Mouse (Mus musculus) forebrain, embryonic 15.5 days (tissue): ENCODE data around the gene Gaa. TPM values are rescaled to one million over a fixed set of nuclear protein-coding genes. Genes with fewer than 3 reads are reported as not detected.
A peak's percentile ranks its signal among the peaks of the same experiment; 100 is the strongest.
"Not testable (repeated sequence)": the region's sequence is repeated elsewhere in the genome, so short reads cannot be mapped to it uniquely, and the experiment has no call there.

ENCODE experiments used
- ATAC-seq: fragments of 200-750 bp; cut with Nextera tagmentation; replicated peaks from 2 replicates; pipeline ENCODE4 v1.8.0; 2017; ENCODE audit warnings: mild to moderate bottlenecking, moderate TSS enrichment, moderate library complexity
- H3K27ac ChIP-seq: fragments of 300-500 bp; sonication (generic); replicated peaks from 2 replicates; pipeline ENCODE4 v1.5.1; 2015; ENCODE audit warnings: mild to moderate bottlenecking, inconsistent platforms
- H3K27me3 ChIP-seq: fragments of 300-500 bp; sonication (generic); 2 replicates; pipeline ENCODE4 v1.6.1; 2015; ENCODE audit warnings: inconsistent platforms
- H3K36me3 ChIP-seq: fragments of 300-500 bp; sonication (generic); 2 replicates; pipeline ENCODE4 v1.6.1; 2015; ENCODE audit warnings: mild to moderate bottlenecking, inconsistent platforms
- H3K4me1 ChIP-seq: fragments of 300-500 bp; sonication (generic); 2 replicates; pipeline ENCODE4 v1.6.1; 2015; ENCODE audit warnings: inconsistent platforms
- H3K4me2 ChIP-seq: fragments of 300-500 bp; sonication (generic); replicated peaks from 2 replicates; pipeline ENCODE4 v1.6.1; 2015; ENCODE audit warnings: mild to moderate bottlenecking, inconsistent platforms
- H3K4me3 ChIP-seq: fragments of 300-500 bp; sonication (generic); 2 replicates; pipeline ENCODE4 v1.5.1; 2015; ENCODE audit warnings: mild to moderate bottlenecking, inconsistent platforms
- H3K9ac ChIP-seq: fragments of 300-500 bp; sonication (generic); replicated peaks from 2 replicates; pipeline ENCODE4 v1.6.1; 2015; ENCODE audit warnings: mild to moderate bottlenecking, inconsistent platforms
- H3K9me3 ChIP-seq: fragments of 300-500 bp; sonication (generic); 2 replicates; pipeline ENCODE4 v1.6.1; 2016; ENCODE audit warnings: inconsistent platforms
- WGBS: fragments of 180-500 bp; shearing (Covaris S2); methylation state at CpG from one replicate; pipeline ENCODE4 v1.1.7; 2015; ENCODE audit warnings: mixed read lengths; 5-methylcytosine and 5-hydroxymethylcytosine counted together
- polyA plus RNA-seq: library from polyadenylated mRNA; unstranded; fragments of >200 nt; fragmentation: Nextera tagmentation; extraction: Ambion mirVana; gene quantifications from 2 replicates; pipeline ENCODE4 v1.2.1, GENCODE M21; 2015

Gaa gene
- polyA plus RNA-seq, 1 experiment from 2014 or later: 49.8 TPM

- not testable (repeated sequence) for ATAC-seq, H3K4me1 ChIP-seq, H3K27ac ChIP-seq, H3K9me3 ChIP-seq, H3K9ac ChIP-seq, H3K4me2 ChIP-seq, H3K4me3 ChIP-seq, H3K27me3 ChIP-seq
- WGBS: 98% methylated on average over 8 of the region's 8 CpGs
- peaks cover 95% of the 10 kb centered on the region for H3K36me3 ChIP-seq
Observed at GRCm38 (mm10) chr11:119292861-119293260, 25.2 kb downstream of the Gaa start.

- H3K9me3 ChIP-seq: no peaks in the 10 kb centered on the region
- no peak overlapping the region for H3K9ac ChIP-seq
- H3K27ac ChIP-seq: no peak overlapping the region
- H3K36me3 ChIP-seq: peaks cover 48% of the 10 kb centered on the region
- ATAC-seq: no peak
- H3K4me1 ChIP-seq: peaks cover 26% of the 10 kb centered on the region
- no peaks in the 10 kb centered on the region for H3K27me3 ChIP-seq
- peak overlapping the region; percentile 97; the same call in 1 of the 2 replicates for H3K4me3 ChIP-seq
- 89% methylated on average over 6 of the region's 6 CpGs for WGBS
- H3K4me2 ChIP-seq: peak overlapping the region; percentile 70
Observed at GRCm38 (mm10) chr11:119297996-119298395, 30.3 kb downstream of the Gaa start.

- no peak overlapping the region; the same call in 1 of the 2 replicates for H3K27ac ChIP-seq
- no peak for ATAC-seq
- H3K27me3 ChIP-seq: no peaks in the 10 kb centered on the region
- H3K36me3 ChIP-seq: peaks cover 39% of the 10 kb centered on the region
- peaks cover 26% of the 10 kb centered on the region for H3K4me1 ChIP-seq
- H3K4me3 ChIP-seq: peak overlapping the region; percentile 97
- 13% methylated on average over 7 of the region's 7 CpGs for WGBS
- H3K9me3 ChIP-seq: no peaks in the 10 kb centered on the region
- H3K4me2 ChIP-seq: peak overlapping the region; percentile 70
- peak overlapping the region; percentile 95 for H3K9ac ChIP-seq
Observed at GRCm38 (mm10) chr11:119298917-119299316, 31.2 kb downstream of the Gaa start.

- WGBS: 0% methylated on average over 89 of the region's 89 CpGs
- Histone ChIP-seq H3K27me3 (no peaks in the 10 kb centered on the region), H3K9me3 (no peaks in the 10 kb centered on the region), H3K27ac (peak within 1 kb of the TSS; percentile 98), H3K4me3 (peak within 1 kb of the TSS; percentile 97), H3K4me2 (peak within 1 kb of the TSS; percentile 70), H3K4me1 (peaks cover 26% of the 10 kb centered on the region), H3K36me3 (peaks cover 32% of the 10 kb centered on the region), H3K9ac (peak within 1 kb of the TSS; percentile 95)
- ATAC-seq: peak; percentile 98
Observed at GRCm38 (mm10) chr11:119299391-119300245, 31.9 kb downstream of the Gaa start, which contains the start of gene Eif4a3. Gene Eif4a3, minus strand, starts transcription at chr11:119300089.

- ATAC-seq: peak; percentile 86
- H3K4me1 ChIP-seq: peaks cover 26% of the 10 kb centered on the region
- H3K9ac ChIP-seq: peak overlapping the region; percentile 95
- no peaks in the 10 kb centered on the region for H3K9me3 ChIP-seq
- H3K27ac ChIP-seq: peak overlapping the region; percentile 98
- no peaks in the 10 kb centered on the region for H3K27me3 ChIP-seq
- peak overlapping the region; percentile 70 for H3K4me2 ChIP-seq
- peaks cover 24% of the 10 kb centered on the region for H3K36me3 ChIP-seq
- under 1% methylated on average over 31 of the region's 31 CpGs for WGBS
- peak overlapping the region; percentile 97 for H3K4me3 ChIP-seq
Observed at GRCm38 (mm10) chr11:119300246-119300935, 32.7 kb downstream of the Gaa start.

GRCm38 (mm10) chr11:119300986-119301385, 33.3 kb downstream of the Gaa start:
- peaks cover 26% of the 10 kb centered on the region for H3K4me1 ChIP-seq
- no peak for ATAC-seq
- H3K27ac ChIP-seq: no peak overlapping the region
- peaks cover 18% of the 10 kb centered on the region for H3K36me3 ChIP-seq
- 15% methylated on average over 2 of the region's 2 CpGs for WGBS
- H3K9me3 ChIP-seq: no peaks in the 10 kb centered on the region
- H3K27me3 ChIP-seq: no peaks in the 10 kb centered on the region
- no peak overlapping the region for H3K4me2 ChIP-seq
- no peak overlapping the region for H3K9ac ChIP-seq
- no peak overlapping the region for H3K4me3 ChIP-seq

GRCm38 (mm10) chr11:119304904-119305712, 37.4 kb downstream of the Gaa start:
- Histone ChIP-seq H3K4me1 (peaks cover 8% of the 10 kb centered on the region), H3K4me3 (no peak overlapping the region), H3K27me3 (no peaks in the 10 kb centered on the region), H3K27ac (no peak overlapping the region), H3K4me2 (no peak overlapping the region), H3K9ac (no peak overlapping the region), H3K36me3 (no peaks in the 10 kb centered on the region), H3K9me3 (no peaks in the 10 kb centered on the region)
- 45% methylated on average over 16 of the region's 16 CpGs for WGBS
- ATAC-seq: 0 out of 2 replicates have a peak, but pooled peaks have one; percentile 26

- 62% methylated on average over 13 of the region's 13 CpGs for WGBS
- Histone ChIP-seq H3K4me1 (no peaks in the 10 kb centered on the region), H3K9ac (no peak overlapping the region), H3K4me3 (no peak overlapping the region), H3K4me2 (no peak overlapping the region), H3K9me3 (no peaks in the 10 kb centered on the region), H3K36me3 (no peaks in the 10 kb centered on the region), H3K27ac (no peak overlapping the region), H3K27me3 (no peaks in the 10 kb centered on the region; the same call in 1 of the 2 replicates)
- ATAC-seq: no peak
Observed at GRCm38 (mm10) chr11:119306762-119307657, 39.3 kb downstream of the Gaa start.

GRCm38 (mm10) chr11:119307658-119307867, 39.9 kb downstream of the Gaa start, which contains the start of gene Card14:
Gene Card14, plus strand, starts transcription at chr11:119307768.
- ATAC-seq: no peak
- no peak within 1 kb of the TSS for H3K27ac ChIP-seq
- 35% methylated on average over 1 of the region's 1 CpGs for WGBS
- H3K4me3 ChIP-seq: no peak within 1 kb of the TSS
- H3K4me2 ChIP-seq: no peak within 1 kb of the TSS
- no peaks in the 10 kb centered on the region; the same call in 1 of the 2 replicates for H3K27me3 ChIP-seq
- no peak within 1 kb of the TSS for H3K9ac ChIP-seq
- no peaks in the 10 kb centered on the region for H3K9me3 ChIP-seq
- H3K4me1 ChIP-seq: no peaks in the 10 kb centered on the region
- no peaks in the 10 kb centered on the region for H3K36me3 ChIP-seq

GRCm38 (mm10) chr11:119307916-119308315, 40.2 kb downstream of the Gaa start:
- Histone ChIP-seq H3K4me3 (no peak overlapping the region), H3K27me3 (no peaks in the 10 kb centered on the region; the same call in 1 of the 2 replicates), H3K27ac (no peak overlapping the region), H3K9ac (no peak overlapping the region), H3K4me2 (no peak overlapping the region), H3K36me3 (no peaks in the 10 kb centered on the region), H3K9me3 (no peaks in the 10 kb centered on the region), H3K4me1 (no peaks in the 10 kb centered on the region)
- ATAC-seq: no peak
- WGBS: 37% methylated on average over 11 of the region's 11 CpGs

- no peaks in the 10 kb centered on the region for H3K9me3 ChIP-seq
- no peak overlapping the region for H3K4me3 ChIP-seq
- no peak overlapping the region for H3K27ac ChIP-seq
- no peaks in the 10 kb centered on the region for H3K4me1 ChIP-seq
- WGBS: 15% methylated on average over 10 of the region's 10 CpGs
- H3K9ac ChIP-seq: no peak overlapping the region
- no peak for ATAC-seq
- no peaks in the 10 kb centered on the region for H3K36me3 ChIP-seq
- no peaks in the 10 kb centered on the region; the same call in 1 of the 2 replicates for H3K27me3 ChIP-seq
- H3K4me2 ChIP-seq: no peak overlapping the region
Observed at GRCm38 (mm10) chr11:119310621-119311020, 42.9 kb downstream of the Gaa start.
